Mouse (Mus musculus): ENCODE measurements at regions not wholly inside any gene's neighbourhood (a gene's known extent, or its start where the extent isn't known, plus 50 kb on each side); places are given as distances from the start of the nearest gene placed in this dataset.
A peak's percentile ranks its signal among the peaks of the same experiment; 100 is the strongest.

DNA sequence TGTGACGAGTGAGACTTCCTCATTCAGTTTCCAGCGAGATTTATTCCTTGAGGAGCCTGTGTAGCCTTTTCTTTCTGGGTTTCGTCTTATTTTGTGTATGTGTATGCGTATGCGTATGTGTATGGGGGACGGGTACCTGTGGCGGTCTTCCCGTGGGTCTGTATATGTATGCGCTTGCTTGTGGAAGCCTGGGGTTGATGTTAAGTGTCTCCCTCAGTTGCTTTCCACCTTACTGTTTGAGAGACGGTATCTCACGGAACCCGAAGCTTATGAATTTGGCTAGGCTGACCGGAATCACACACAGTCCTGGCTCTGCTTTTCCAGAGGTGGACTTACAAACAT is 87.1 kb downstream of the Ankrd50 start:
- no peak for ATAC-seq (ENCODE audit: low FRiP score, low TSS enrichment)
- no peak overlapping the region for H3K9ac ChIP-seq (ENCODE audit: low read depth, low read length)
- H3K27me3 ChIP-seq (ENCODE audit: control insufficient read depth, insufficient read depth, low read length), result peaks cover 4% of the 10 kb centered on the region; the same call in 1 of the 2 replicates
- H3K9me3 ChIP-seq (ENCODE audit: control insufficient read depth, low read length), result no peaks in the 10 kb centered on the region; the same call in 1 of the 2 replicates
- no peaks in the 10 kb centered on the region for H3K36me3 ChIP-seq (ENCODE audit: control insufficient read depth, insufficient read depth, low read length)
- no peak overlapping the region for H3K4me2 ChIP-seq (replicated peaks; ENCODE audit: low read depth, low read length)
- no peaks in the 10 kb centered on the region for H3K4me1 ChIP-seq (ENCODE audit: control insufficient read depth, insufficient read depth, low read length)
- H3K27ac ChIP-seq (ENCODE audit: low read depth, low read length), result no peak overlapping the region
- 73% methylated on average over 13 of the region's 13 CpGs for whole genome bisulfite sequencing
- H3K4me3 ChIP-seq (ENCODE audit: low read length), result no peak overlapping the region

DNA sequence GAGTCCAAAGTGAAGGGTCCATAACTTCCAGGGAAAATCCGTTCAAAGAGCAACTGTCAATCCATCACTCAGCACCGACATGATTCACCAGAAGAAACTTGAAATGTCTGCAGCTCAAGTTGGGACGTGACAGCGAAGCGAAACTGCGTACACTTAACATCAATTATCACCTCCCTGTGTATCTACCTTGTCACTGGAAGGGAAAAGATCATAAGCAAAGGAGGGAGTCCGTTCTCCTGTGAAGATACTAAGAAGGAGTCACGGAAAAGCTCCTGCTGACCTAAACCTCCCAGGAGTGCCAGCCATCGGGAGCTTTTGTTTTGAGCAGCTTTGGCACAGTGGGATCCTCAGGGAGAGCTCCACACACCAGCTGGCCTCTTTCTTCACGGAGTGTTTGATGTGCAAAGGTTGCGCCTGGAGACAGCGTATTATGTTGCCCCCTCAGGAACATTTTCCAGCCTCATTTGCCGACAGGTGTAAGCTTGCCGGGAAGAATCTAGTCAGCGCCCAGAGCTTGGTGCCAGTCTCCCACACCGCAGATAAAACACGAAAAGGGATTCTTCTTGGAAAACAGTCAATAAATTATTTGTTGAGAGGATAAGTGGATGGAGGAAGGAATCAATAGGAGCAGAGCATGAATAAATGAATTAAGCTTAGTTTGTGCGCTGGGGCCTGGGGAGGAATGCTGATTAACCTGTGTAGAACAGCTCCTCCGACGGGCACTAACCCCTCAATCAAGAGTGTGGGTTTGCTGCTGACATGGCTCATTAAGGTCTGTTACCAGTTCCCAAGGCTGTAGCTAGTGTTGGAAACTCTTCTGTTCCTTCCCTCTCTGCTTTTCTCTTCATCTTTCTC is 87.7 kb downstream of the Ankrd50 start:
- H3K4me1 ChIP-seq (ENCODE audit: control insufficient read depth, insufficient read depth, low read length), result no peaks in the 10 kb centered on the region
- peak overlapping the region; percentile 13; the same call in 1 of the 2 replicates for H3K4me3 ChIP-seq (ENCODE audit: low read length)
- no peaks in the 10 kb centered on the region; the same call in 1 of the 2 replicates for H3K9me3 ChIP-seq (ENCODE audit: control insufficient read depth, low read length)
- peak overlapping the region; percentile 23 for H3K4me2 ChIP-seq (replicated peaks; ENCODE audit: low read depth, low read length)
- no peaks in the 10 kb centered on the region for H3K36me3 ChIP-seq (ENCODE audit: control insufficient read depth, insufficient read depth, low read length)
- no peak overlapping the region for H3K27ac ChIP-seq (ENCODE audit: low read depth, low read length)
- no peak overlapping the region for H3K9ac ChIP-seq (ENCODE audit: low read depth, low read length)
- ATAC-seq (ENCODE audit: low FRiP score, low TSS enrichment), result no peak
- 5% methylated on average over 20 of the region's 20 CpGs for WGBS
- peaks cover 4% of the 10 kb centered on the region; the same call in 1 of the 2 replicates for H3K27me3 ChIP-seq (ENCODE audit: control insufficient read depth, insufficient read depth, low read length)

DNA sequence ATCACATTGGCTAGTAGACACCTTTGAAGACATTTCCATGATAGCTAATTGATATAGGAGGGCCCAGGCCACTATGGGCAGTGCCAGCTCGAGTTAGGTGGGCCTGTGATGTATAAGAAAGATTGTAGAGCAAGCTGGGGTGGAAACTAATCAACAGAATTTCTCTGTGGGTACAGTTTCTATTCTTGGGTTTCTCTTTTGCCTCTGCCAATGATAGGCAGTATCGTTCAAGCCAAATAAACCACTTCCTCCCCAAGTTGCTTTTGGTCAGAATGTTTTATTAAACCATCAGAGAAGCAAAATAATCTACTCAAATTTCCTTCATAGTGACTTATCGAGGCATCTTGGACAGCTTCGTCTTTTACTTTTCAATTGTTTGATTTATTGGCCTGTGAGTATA is 90.3 kb downstream of the Ankrd50 start:
- no peaks in the 10 kb centered on the region for H3K4me1 ChIP-seq (ENCODE audit: control insufficient read depth, insufficient read depth, low read length)
- H3K9me3 ChIP-seq (ENCODE audit: control insufficient read depth, low read length), result no peaks in the 10 kb centered on the region; the same call in 1 of the 2 replicates
- 79% methylated on average over 4 of the region's 4 CpGs for WGBS
- no peak overlapping the region for H3K4me2 ChIP-seq (replicated peaks; ENCODE audit: low read depth, low read length)
- no peak overlapping the region for H3K27ac ChIP-seq (ENCODE audit: low read depth, low read length)
- no peak overlapping the region for H3K4me3 ChIP-seq (ENCODE audit: low read length)
- H3K9ac ChIP-seq (ENCODE audit: low read depth, low read length), result no peak overlapping the region
- ATAC-seq (ENCODE audit: low FRiP score, low TSS enrichment), result no peak
- H3K27me3 ChIP-seq (ENCODE audit: control insufficient read depth, insufficient read depth, low read length), result peaks cover 4% of the 10 kb centered on the region; the same call in 1 of the 2 replicates
- H3K36me3 ChIP-seq (ENCODE audit: control insufficient read depth, insufficient read depth, low read length), result no peaks in the 10 kb centered on the region

DNA sequence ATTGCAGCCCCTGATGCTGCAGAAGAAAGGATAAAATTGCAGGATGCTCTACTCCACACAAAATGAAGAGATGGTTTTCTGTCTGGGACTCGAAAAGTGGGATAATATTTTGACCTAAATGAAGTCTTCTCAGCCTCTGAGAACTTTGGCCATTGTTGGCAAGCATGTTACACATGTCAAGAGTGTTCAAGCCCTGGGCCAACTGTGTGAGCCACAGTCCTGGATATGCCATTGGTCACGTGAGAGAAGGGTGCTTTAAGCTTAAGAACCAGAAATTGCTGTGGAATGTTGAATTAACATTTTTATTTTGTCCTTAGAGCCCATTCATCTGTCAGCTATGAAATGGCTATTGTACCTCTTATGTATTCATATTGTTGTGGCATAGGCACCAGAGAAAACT is 95.0 kb downstream of the Ankrd50 start:
- 81% methylated on average over 2 of the region's 2 CpGs for WGBS
- H3K36me3 ChIP-seq (ENCODE audit: control insufficient read depth, insufficient read depth, low read length), result no peaks in the 10 kb centered on the region
- no peaks in the 10 kb centered on the region for H3K9me3 ChIP-seq (ENCODE audit: control insufficient read depth, low read length)
- no peak overlapping the region for H3K27ac ChIP-seq (ENCODE audit: low read depth, low read length)
- no peak overlapping the region for H3K9ac ChIP-seq (ENCODE audit: low read depth, low read length)
- no peak overlapping the region for H3K4me3 ChIP-seq (ENCODE audit: low read length)
- ATAC-seq (ENCODE audit: low FRiP score, low TSS enrichment), result no peak
- no peak overlapping the region for H3K4me2 ChIP-seq (replicated peaks; ENCODE audit: low read depth, low read length)
- H3K4me1 ChIP-seq (ENCODE audit: control insufficient read depth, insufficient read depth, low read length), result no peaks in the 10 kb centered on the region
- no peaks in the 10 kb centered on the region for H3K27me3 ChIP-seq (ENCODE audit: control insufficient read depth, insufficient read depth, low read length)

DNA sequence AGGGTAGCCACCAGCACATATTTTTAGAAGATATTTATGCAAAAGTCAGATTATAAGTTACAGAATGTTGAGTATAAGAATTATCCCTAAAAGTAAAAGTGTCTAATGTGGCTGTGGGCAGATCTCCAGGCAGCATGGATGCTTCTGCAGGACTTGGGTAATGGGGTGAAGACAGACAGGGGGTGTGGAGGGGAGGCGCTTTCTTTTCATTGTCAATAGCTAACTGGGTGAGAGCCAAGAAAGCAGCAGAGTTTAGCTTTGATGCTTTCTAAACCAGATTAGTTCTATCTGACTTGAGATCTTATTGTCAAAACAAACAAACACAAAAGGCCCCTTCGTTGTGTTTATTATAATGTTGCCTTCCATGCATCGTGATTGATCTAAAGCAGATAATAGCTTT is 95.7 kb downstream of the Ankrd50 start:
- H3K9ac ChIP-seq (ENCODE audit: low read depth, low read length), result no peak overlapping the region
- no peaks in the 10 kb centered on the region for H3K4me1 ChIP-seq (ENCODE audit: control insufficient read depth, insufficient read depth, low read length)
- H3K4me2 ChIP-seq (replicated peaks; ENCODE audit: low read depth, low read length), result no peak overlapping the region
- H3K9me3 ChIP-seq (ENCODE audit: control insufficient read depth, low read length), result no peaks in the 10 kb centered on the region
- no peak overlapping the region for H3K4me3 ChIP-seq (ENCODE audit: low read length)
- H3K27ac ChIP-seq (ENCODE audit: low read depth, low read length), result no peak overlapping the region
- no peaks in the 10 kb centered on the region for H3K36me3 ChIP-seq (ENCODE audit: control insufficient read depth, insufficient read depth, low read length)
- no peaks in the 10 kb centered on the region for H3K27me3 ChIP-seq (ENCODE audit: control insufficient read depth, insufficient read depth, low read length)
- no peak for ATAC-seq (ENCODE audit: low FRiP score, low TSS enrichment)
- 43% methylated on average over 3 of the region's 3 CpGs for WGBS

DNA sequence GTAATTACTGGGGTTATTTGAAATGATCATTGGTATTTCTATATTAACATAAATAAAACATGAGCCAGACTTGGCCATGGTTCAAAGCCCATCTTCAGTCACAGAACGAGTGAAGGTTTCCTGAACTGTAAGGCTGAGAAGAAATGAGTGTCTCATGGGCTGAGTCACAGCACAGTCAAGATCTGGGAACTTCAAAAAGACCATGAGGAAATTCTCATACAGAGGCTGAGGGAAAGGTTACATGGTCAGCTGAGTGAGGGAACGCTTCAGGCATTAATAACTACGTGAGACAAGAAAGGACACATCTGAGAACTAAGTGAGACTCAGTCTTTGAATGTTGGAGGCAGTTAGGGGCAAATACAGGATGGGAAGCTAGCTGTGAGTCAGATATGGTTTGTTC is 101.9 kb downstream of the Ankrd50 start:
- Histone ChIP-seq H3K4me3 (ENCODE audit: low read length) (no peak overlapping the region), H3K9ac (ENCODE audit: low read depth, low read length) (no peak overlapping the region), H3K4me1 (ENCODE audit: control insufficient read depth, insufficient read depth, low read length) (0 out of 2 replicates have a peak, but pooled peaks cover 4% of the 10 kb centered on the region), H3K27ac (ENCODE audit: low read depth, low read length) (no peak overlapping the region), H3K27me3 (ENCODE audit: control insufficient read depth, insufficient read depth, low read length) (no peaks in the 10 kb centered on the region), H3K4me2 (replicated peaks; ENCODE audit: low read depth, low read length) (no peak overlapping the region), H3K36me3 (ENCODE audit: control insufficient read depth, insufficient read depth, low read length) (no peaks in the 10 kb centered on the region), H3K9me3 (ENCODE audit: control insufficient read depth, low read length) (no peaks in the 10 kb centered on the region)
- ATAC-seq (ENCODE audit: low FRiP score, low TSS enrichment), result no peak
- 64% methylated on average over 3 of the region's 3 CpGs for WGBS

DNA sequence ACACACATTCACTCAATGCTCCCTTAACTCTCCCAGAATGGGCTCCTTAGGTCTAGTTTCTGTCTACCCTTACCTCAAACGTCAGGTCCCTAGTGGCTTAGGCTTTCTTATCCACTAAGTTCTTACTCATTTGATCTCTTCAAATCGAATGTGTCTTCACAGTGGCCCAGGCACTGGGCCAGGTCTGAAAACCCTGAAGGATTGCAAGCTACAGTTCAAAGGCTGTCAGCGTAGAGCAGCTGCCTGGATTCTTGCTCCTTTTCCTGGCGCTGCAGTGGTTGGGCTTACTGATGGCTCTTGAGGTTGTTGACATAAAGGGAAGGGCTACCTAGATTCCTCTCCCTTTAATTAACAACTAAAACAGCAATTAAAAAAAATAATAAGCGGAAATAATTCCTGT is 103.0 kb downstream of the Ankrd50 start:
- 0 out of 2 replicates have a peak, but pooled peaks cover 4% of the 10 kb centered on the region for H3K4me1 ChIP-seq (ENCODE audit: control insufficient read depth, insufficient read depth, low read length)
- ATAC-seq (ENCODE audit: low FRiP score, low TSS enrichment), result no peak
- no peak overlapping the region for H3K27ac ChIP-seq (ENCODE audit: low read depth, low read length)
- no peaks in the 10 kb centered on the region for H3K36me3 ChIP-seq (ENCODE audit: control insufficient read depth, insufficient read depth, low read length)
- no peak overlapping the region for H3K9ac ChIP-seq (ENCODE audit: low read depth, low read length)
- H3K4me3 ChIP-seq (ENCODE audit: low read length), result no peak overlapping the region
- WGBS, result 77% methylated on average over 5 of the region's 5 CpGs
- no peaks in the 10 kb centered on the region for H3K9me3 ChIP-seq (ENCODE audit: control insufficient read depth, low read length)
- H3K4me2 ChIP-seq (replicated peaks; ENCODE audit: low read depth, low read length), result no peak overlapping the region
- no peaks in the 10 kb centered on the region for H3K27me3 ChIP-seq (ENCODE audit: control insufficient read depth, insufficient read depth, low read length)

DNA sequence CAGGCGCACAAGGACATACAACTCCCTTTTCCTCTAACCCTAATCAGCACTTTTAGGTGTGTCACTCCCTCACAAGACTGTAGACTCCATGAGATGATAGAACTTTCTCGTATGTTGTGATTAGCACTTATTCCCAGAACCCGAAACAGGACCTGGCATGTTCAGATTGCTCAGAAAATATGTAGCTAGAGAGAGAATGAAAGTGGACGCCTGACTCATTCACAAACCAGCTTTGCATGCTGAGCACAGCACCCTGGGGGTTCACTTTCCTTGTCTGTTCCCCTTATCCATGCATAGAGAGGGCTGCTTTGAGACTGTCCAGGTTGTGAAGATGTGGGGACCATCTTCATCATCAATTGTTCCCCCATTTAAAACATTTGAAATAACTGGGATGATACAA is 111.0 kb downstream of the Ankrd50 start:
- Histone ChIP-seq H3K9ac (ENCODE audit: low read depth, low read length) (no peak overlapping the region), H3K36me3 (ENCODE audit: control insufficient read depth, insufficient read depth, low read length) (no peaks in the 10 kb centered on the region), H3K4me1 (ENCODE audit: control insufficient read depth, insufficient read depth, low read length) (no peaks in the 10 kb centered on the region), H3K27ac (ENCODE audit: low read depth, low read length) (no peak overlapping the region), H3K9me3 (ENCODE audit: control insufficient read depth, low read length) (no peaks in the 10 kb centered on the region), H3K4me3 (ENCODE audit: low read length) (no peak overlapping the region), H3K4me2 (replicated peaks; ENCODE audit: low read depth, low read length) (no peak overlapping the region), H3K27me3 (ENCODE audit: control insufficient read depth, insufficient read depth, low read length) (no peaks in the 10 kb centered on the region)
- no peak for ATAC-seq (ENCODE audit: low FRiP score, low TSS enrichment)
- 85% methylated on average over 4 of the region's 4 CpGs for WGBS

DNA sequence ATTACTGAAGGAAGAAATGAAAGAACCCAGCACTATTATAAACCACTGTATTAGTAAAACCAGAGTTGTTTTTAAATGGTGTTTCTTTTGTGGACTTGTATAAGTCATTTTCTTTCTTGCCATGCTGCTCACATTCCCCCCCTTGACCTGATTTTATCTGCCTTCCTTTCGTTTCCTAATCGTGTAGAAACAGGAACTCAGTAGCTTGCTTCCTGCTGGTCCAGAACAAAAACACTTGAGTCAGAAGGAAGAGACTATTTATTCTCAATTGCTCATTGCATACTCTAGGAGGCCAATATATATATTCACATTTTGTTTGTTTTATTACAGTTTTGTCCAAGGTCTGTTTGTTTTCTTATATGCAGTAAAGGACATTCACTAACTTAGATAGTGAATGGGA is 112.9 kb downstream of the Ankrd50 start:
- Histone ChIP-seq H3K27ac (ENCODE audit: low read depth, low read length) (no peak overlapping the region), H3K4me1 (ENCODE audit: control insufficient read depth, insufficient read depth, low read length) (no peaks in the 10 kb centered on the region), H3K9me3 (ENCODE audit: control insufficient read depth, low read length) (no peaks in the 10 kb centered on the region), H3K9ac (ENCODE audit: low read depth, low read length) (no peak overlapping the region), H3K27me3 (ENCODE audit: control insufficient read depth, insufficient read depth, low read length) (no peaks in the 10 kb centered on the region), H3K4me3 (ENCODE audit: low read length) (no peak overlapping the region), H3K4me2 (replicated peaks; ENCODE audit: low read depth, low read length) (no peak overlapping the region), H3K36me3 (ENCODE audit: control insufficient read depth, insufficient read depth, low read length) (no peaks in the 10 kb centered on the region)
- 46% methylated on average over 2 of the region's 2 CpGs for WGBS
- ATAC-seq (ENCODE audit: low FRiP score, low TSS enrichment), result no peak

Data from kidney, embryonic 14.5 days (tissue).